Mouse (Mus musculus) kidney, adult 18-20 months (tissue): ENCODE results near the gene Nusap1.
"Not testable (repeated sequence)": the region's sequence is repeated elsewhere in the genome, so short reads cannot be mapped to it uniquely, and the experiment has no call there.

ENCODE experiments used
- DNase-seq: peaks from one replicate; pipeline ENCODE4 v3.0.0; 2021

The Nusap1 gene

DNA sequence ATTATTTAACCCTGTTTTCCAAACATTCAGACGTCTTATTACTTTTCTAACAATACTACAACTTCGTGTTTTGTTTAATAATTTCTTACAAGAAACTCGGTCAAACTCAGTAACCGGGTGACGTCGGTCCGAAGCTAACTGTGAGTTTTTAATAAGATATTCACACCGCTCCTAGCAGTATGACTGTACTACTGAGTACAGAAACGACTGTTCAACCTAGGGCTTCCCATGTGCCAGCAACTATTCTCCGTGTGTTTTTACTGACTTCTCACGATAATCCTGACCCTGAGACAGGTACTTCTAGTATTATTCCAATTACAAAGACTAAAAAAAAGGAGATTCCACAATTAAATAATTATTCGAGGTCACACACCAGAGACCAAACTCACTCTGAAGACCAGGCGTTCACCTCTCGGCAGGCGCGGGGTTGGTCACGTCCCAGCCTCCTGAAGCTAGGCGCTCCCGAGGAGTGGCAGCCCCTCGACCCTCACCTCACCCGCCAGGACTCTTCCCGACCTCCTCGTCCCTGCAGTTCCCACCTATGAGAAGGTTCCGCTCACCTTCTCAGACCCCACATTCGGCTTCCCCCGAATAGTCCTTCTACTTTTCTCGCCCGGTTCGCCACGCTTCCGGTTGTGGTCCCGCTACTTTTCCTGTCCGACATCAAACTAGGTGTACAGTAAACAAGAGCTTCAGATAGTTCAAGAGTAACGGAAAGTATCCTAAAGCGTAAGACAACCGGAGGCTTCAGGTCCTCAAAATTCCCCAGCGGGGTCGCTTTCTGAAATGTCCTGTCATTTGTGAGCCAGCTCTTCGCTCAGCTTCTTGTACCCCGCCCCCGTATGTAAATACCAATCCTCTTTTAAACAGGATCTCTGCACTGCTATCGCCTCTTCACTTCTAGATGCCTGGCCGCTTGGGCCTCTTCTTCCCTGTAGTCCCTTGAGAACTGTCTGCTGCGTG is 44.4 kb downstream of the Nusap1 start, which contains the start of gene Ndufaf1:
Ndufaf1 (minus strand) TSS at position 608 of the 963 bp plus-strand sequence.
- DNase-seq, result peak; percentile 89

- DNase-seq, result not testable (repeated sequence)
Observed at GRCm38 (mm10) chr2:119665744-119666143, 47.6 kb downstream of the Nusap1 start.

DNA sequence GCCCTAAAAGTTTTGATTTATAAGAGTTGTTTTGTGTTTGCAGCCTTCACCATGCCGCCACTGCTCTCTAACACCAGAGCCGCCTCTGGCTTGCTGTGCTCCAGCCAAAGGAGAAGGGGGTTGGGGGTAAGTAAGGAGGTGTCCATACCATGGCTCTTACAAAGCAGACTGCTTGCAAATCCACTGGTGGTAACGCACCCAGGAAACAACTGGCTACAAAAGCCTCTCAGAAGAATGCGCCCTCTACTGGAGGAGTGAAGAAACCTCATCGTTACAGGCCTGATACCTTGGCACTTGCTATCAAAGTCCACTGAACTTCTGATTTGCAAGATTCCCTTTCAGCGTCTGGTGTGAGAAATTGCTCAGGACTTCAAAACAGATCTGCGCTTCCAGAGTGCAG is 50.9 kb downstream of the Nusap1 start:
- peak; percentile 19 for DNase-seq

DNA sequence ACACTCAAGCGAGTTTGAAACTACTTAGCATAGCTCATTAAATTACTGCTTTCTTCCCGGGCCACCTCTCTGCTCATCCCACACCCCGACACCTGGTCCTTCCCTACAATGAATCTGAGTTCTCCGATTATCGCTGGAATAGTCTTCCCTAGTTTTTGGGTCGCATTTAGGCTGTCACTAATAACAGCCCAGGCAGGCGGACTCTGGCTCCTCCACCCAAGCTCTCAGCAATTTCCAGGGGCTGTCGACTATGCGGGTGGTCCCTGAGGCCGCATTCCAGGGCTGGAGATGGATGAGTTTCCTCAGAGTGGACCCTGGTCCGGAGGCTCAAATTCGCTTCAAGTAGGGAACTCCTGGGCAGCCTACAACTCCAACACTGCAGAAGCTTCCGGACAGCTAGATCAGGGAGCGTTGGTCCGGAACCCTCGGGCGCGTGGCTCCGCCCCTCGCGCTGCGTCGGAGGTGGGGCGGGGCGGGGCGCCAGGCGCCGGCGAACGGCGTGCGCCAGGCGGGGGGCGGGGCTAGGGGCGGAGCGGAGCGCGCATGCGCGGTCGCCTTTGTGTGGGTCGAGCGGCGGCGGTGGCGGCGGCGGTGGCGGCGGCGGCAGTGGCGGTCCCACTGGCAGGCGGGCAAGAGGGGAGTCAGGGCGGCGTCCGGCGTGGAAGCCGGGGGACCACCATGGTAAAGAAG is 56.6 kb downstream of the Nusap1 start, which contains the start of gene Rtf1:
Rtf1 (plus strand) TSS at position 544 of the 690 bp plus-strand sequence.
- peak; percentile 96 for DNase-seq

DNA sequence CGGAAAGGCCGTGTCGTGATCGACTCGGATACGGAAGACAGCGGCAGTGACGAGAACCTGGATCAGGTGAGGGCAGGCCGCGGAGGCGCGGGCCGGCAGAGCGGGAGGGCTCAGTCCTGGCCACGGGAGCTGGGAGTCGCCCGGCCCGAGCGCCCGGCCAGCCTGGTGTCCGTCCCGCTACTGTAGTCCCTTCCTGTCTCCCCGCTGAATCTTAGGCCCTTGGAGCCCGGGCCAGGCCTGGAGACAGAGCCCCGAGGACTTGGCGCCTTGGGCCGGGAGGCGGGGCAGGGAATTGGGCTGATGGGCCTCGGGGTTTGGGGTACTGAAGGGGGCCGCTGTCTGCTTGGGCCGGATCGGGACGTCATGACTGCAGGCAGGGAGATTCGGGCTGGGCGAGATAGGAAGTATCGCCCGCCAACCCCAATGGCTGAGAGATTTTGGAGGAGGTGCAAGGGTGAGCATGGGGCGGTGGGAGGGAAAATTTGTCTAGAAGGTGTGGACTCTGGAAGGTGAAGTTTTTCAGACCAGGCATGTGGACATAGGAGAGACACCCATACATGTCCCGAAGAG is 57.2 kb downstream of the Nusap1 start:
- no peak for DNase-seq

DNA sequence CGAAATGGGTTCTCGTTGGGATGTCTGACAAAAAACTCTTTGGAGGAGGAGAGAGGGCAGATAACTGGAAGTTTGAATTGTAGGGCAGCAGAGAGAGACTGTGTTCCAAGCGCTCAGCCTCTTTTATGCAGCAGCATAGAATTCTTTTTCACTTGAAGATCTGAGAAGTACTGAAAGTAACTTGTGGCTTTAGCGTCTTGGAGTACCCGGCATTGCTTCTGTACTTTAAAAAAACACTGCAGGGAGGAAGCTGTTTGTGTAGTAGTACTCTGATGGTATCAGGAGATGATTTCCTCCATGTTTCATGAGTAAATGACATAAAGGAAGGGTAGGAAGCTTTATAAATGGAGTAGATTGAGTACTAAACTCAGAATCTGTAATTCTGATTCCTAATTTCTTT is 57.7 kb downstream of the Nusap1 start:
- no peak for DNase-seq

- no peak for DNase-seq
Observed at GRCm38 (mm10) chr2:119683706-119684105, 65.6 kb downstream of the Nusap1 start.

DNA sequence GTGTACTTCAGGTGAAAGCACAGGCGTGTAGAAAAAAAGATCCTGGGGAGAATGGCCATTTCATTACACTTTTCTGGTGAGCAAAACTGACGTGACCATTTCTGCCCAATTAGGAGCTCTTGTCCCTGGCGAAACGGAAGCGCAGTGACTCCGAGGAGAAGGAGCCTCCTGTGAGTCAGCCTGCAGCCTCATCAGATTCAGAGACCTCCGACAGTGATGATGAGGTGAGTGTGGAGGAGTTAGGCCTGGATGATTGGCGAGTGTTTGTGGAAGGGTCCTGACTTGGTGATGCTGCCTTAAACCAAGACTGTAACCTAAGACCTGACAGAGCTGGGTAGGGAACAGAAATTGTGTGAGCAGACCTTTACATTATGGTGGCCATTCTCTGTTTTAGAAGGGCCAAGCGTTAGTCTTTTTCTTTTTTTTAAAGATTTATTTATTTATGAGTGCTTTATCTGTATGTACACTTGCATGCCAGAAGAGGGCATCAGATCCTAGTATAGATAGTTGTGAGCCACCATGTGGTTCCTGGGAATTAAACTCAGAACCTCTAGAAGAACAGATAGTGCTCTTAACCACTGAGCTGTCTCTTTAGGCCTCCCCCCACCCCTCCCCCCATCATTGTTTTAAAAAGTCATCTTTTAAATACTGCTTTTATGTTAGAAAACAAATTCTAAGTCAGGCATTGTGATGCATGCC is 74.1 kb downstream of the Nusap1 start:
- DNase-seq, result no peak

GRCm38 (mm10) chr2:119694826-119695225 is 76.7 kb downstream of the Nusap1 start:
- no peak for DNase-seq

DNA sequence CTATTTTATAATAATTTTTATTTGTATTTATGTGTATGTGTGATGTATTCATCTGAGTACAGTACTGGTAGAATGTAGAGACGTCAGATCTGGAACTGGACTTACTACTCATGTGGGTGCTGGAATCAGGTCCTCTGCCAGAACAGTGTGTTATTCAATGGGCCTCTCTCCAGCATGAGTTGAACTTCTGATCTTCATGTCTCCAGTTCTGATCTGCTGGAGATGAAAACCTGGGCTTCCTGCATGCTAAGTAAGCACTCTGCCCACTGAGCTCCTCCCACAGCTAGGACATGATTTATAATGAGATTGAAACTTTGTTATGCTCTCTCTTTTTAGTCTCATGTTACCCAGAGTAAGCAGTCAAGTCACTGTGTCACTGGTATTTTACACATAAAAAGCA is 78.0 kb downstream of the Nusap1 start:
- DNase-seq, result peak; percentile 11

GRCm38 (mm10) chr2:119698472-119698871 is 80.4 kb downstream of the Nusap1 start:
- no peak for DNase-seq

DNA sequence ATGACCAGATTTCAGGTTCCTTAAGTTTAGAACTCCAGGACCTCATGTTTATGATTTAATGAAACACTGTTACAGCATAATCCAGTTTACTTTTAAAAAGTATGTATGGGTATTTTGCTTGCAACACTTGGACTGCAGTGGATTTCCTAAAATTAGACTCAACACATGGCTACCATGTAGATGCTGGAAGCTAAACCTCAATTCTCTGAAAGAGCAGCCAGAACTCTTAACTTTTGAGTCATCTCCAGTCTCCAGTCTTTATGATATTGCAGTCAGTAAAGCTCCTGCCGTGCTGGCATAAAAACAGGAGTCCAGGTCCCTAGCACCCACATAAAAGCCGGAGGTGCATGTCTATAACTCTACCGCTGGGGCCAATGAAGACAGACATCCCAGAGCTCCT is 81.9 kb downstream of the Nusap1 start:
- DNase-seq, result no peak
